Mouse (Mus musculus) CH12.LX (cell line): ENCODE measurements around the gene Drg2. TPM values are rescaled to one million over a fixed set of nuclear protein-coding genes. Genes with fewer than 3 reads are reported as not detected.

Source experiments
- DNase-seq: peaks from one replicate; pipeline ENCODE4 v3.0.0-alpha.2; 2013; ENCODE audit errors: extremely low read depth
- H3K27ac ChIP-seq: 2 replicates; pipeline ENCODE4 v1.5.1; 2012; ENCODE audit warnings: low read depth, mild to moderate bottlenecking, control low read depth, moderate library complexity; ENCODE audit not compliant: insufficient read depth
- H3K27me3 ChIP-seq: replicated peaks from 2 replicates; pipeline ENCODE3; 2012; ENCODE audit warnings: inconsistent platforms
- H3K36me3 ChIP-seq, 2 experiments: replicated peaks in 1 of 2; 2 replicates each; pipeline versions ENCODE3 to v1.6.1; 2012; ENCODE audit warnings: inconsistent platforms in 1 of 2, low read length in 1 of 2, mild to moderate bottlenecking in 1 of 2, mixed read lengths in 1 of 2, moderate library complexity in 1 of 2; ENCODE audit not compliant: control insufficient read depth in 1 of 2, insufficient read depth in 1 of 2
- H3K4me1 ChIP-seq, 2 experiments: 2 replicates each; pipeline ENCODE4 v1.6.1; 2012; ENCODE audit warnings: inconsistent platforms in 1 of 2, moderate library complexity in 1 of 2; ENCODE audit not compliant: insufficient read depth in 2 of 2, control insufficient read depth in 1 of 2
- H3K4me2 ChIP-seq: 2 replicates; pipeline ENCODE4 v1.6.1; 2012; ENCODE audit warnings: low read depth, mild to moderate bottlenecking, control low read depth; ENCODE audit not compliant: poor library complexity, insufficient read depth, severe bottlenecking
- H3K4me3 ChIP-seq, 3 experiments: fragments of 150-350 bp in 1 of 3; sonication (generic) in 1 of 3; replicated peaks in 1 of 3; 2 replicates each; pipeline versions ENCODE3 to v1.5.1; 2011 to 2012; ENCODE audit warnings: low read depth in 2 of 3, low read length in 2 of 3, mild to moderate bottlenecking in 2 of 3, moderate library complexity in 2 of 3, control low read depth in 1 of 3, improper control_type of control experiment in 1 of 3, inconsistent platforms in 1 of 3, mixed read lengths in 1 of 3; ENCODE audit not compliant: poor library complexity in 1 of 3
- H3K79me2 ChIP-seq: replicated peaks from 2 replicates; pipeline ENCODE4 v1.6.1; 2012; ENCODE audit warnings: mild to moderate bottlenecking, moderate library complexity; ENCODE audit not compliant: control insufficient read depth, poor library complexity, insufficient read depth, severe bottlenecking; ENCODE audit errors: extremely low read depth
- H3K9ac ChIP-seq: 2 replicates; pipeline ENCODE4 v1.6.1; 2012; ENCODE audit warnings: low read depth, mild to moderate bottlenecking, control low read depth, moderate library complexity; ENCODE audit not compliant: insufficient read depth
- H3K9me3 ChIP-seq: replicated peaks from 2 replicates; pipeline ENCODE3; 2012; ENCODE audit warnings: low read length, inconsistent platforms, mixed read lengths
- BHLHE40 ChIP-seq: IDR thresholded peaks from 2 replicates; pipeline ENCODE4 v1.6.1; 2011; ENCODE audit warnings: mild to moderate bottlenecking, low read depth, low read length, improper control_type of control experiment
- CHD2 ChIP-seq: IDR thresholded peaks from 2 replicates; pipeline ENCODE4 v1.6.1; 2011; ENCODE audit warnings: low read length, improper control_type of control experiment
- CTCF ChIP-seq, 2 experiments: IDR thresholded peaks in 1 of 2; conservative IDR thresholded peaks in 1 of 2; 2 replicates each; pipeline ENCODE4 v1.5.1; 2011 to 2012; ENCODE audit warnings: low read depth in 2 of 2, low read length in 2 of 2, improper control_type of control experiment in 1 of 2, inconsistent platforms in 1 of 2, mild to moderate bottlenecking in 1 of 2, moderate library complexity in 1 of 2
- ELF1 ChIP-seq: IDR thresholded peaks from 2 replicates; pipeline ENCODE4 v1.6.1; 2014; ENCODE audit warnings: low read depth, mild to moderate bottlenecking, inconsistent platforms, low read length, improper control_type of control experiment
- IRF4 ChIP-seq: IDR thresholded peaks from 2 replicates; pipeline ENCODE4 v1.6.1; 2014; ENCODE audit warnings: low read depth, mild to moderate bottlenecking, inconsistent platforms, low read length, improper control_type of control experiment
- MAFK ChIP-seq: IDR thresholded peaks from 2 replicates; pipeline ENCODE4 v1.6.1; 2011; ENCODE audit warnings: low read length, improper control_type of control experiment; ENCODE audit not compliant: insufficient replicate concordance
- MAX ChIP-seq: IDR thresholded peaks from 2 replicates; pipeline ENCODE4 v1.6.1; 2011; ENCODE audit warnings: low read length, improper control_type of control experiment
- MXI1 ChIP-seq: IDR thresholded peaks from 2 replicates; pipeline ENCODE4 v1.6.1; 2011; ENCODE audit warnings: mild to moderate bottlenecking, low read depth, low read length, improper control_type of control experiment
- NELFE ChIP-seq: IDR thresholded peaks from 2 replicates; pipeline ENCODE4 v1.6.1; 2011; ENCODE audit warnings: low read depth, low read length, improper control_type of control experiment
- POLR2A ChIP-seq: IDR thresholded peaks from 2 replicates; pipeline ENCODE4 v1.6.1; 2011; ENCODE audit warnings: low read depth, mild to moderate bottlenecking, improper control_type of control experiment, low read length
- POLR2AphosphoS2 ChIP-seq: IDR thresholded peaks from 2 replicates; pipeline ENCODE4 v1.6.1; 2011; ENCODE audit warnings: low read depth, low read length, improper control_type of control experiment
- RCOR1 ChIP-seq: conservative IDR thresholded peaks from 2 replicates; pipeline ENCODE4 v1.6.1; 2012; ENCODE audit warnings: low read depth, mild to moderate bottlenecking, inconsistent platforms, low read length, improper control_type of control experiment
- SMC3 ChIP-seq: IDR thresholded peaks from 2 replicates; pipeline ENCODE4 v1.6.1; 2011; ENCODE audit warnings: low read depth, low read length, improper control_type of control experiment
- ZC3H11A ChIP-seq: IDR thresholded peaks from 2 replicates; pipeline ENCODE4 v1.6.1; 2012; ENCODE audit warnings: low read depth, mild to moderate bottlenecking, inconsistent platforms, low read length, improper control_type of control experiment
- ZMIZ1 ChIP-seq: IDR thresholded peaks from 2 replicates; pipeline ENCODE4 v1.6.1; 2012; ENCODE audit warnings: low read depth, mild to moderate bottlenecking, inconsistent platforms, low read length, improper control_type of control experiment
- ZNF384 ChIP-seq: IDR thresholded peaks from 2 replicates; pipeline ENCODE4 v1.6.1; 2012; ENCODE audit warnings: low read depth, low read length, improper control_type of control experiment, inconsistent platforms
- dilution Hi-C: fragments of 300-500 bp; cut with MboI; formaldehyde crosslinking; loops from 2 replicates; pipeline ENCODE4 v1.14.3; 2020; ENCODE audit warnings: low sequenced_read_pairs; ENCODE audit not compliant: extremely low pct_unique_long_range_greater_than_20kb, extremely low pct_ligation_motif_present
- in situ Hi-C: fragments of 300-500 bp; cut with MboI; formaldehyde crosslinking; loops from 3 replicates; pipeline ENCODE4 v1.14.3; 2019; ENCODE audit warnings: low sequenced_read_pairs, low pct_ligation_motif_present, low pct_unique_long_range_greater_than_20kb, mixed read lengths
- polyA plus RNA-seq: library from polyadenylated mRNA; unstranded; fragments of >175 nt; gene quantifications from 2 replicates; pipeline ENCODE4 v1.2.1, GENCODE M21; 2012; ENCODE audit warnings: low read depth; ENCODE audit not compliant: insufficient read length
- total RNA-seq, 2 experiments: library from RNA; depleted of rRNA; stranded (reverse); fragments of 300-350 nt in 1 of 2; fragments of >200 nt in 1 of 2; gene quantifications; 2 replicates each; pipeline ENCODE4 v1.2.3; 2012 to 2014

Gene Drg2
- total and polyA plus RNA-seq, 3 experiments, result 115 to 155 (median 135) TPM

- Histone ChIP-seq H3K4me3 (no peak within 1 kb of the TSS), H3K9me3 (no peaks in the 10 kb centered on the region), H3K27me3 (no peaks in the 10 kb centered on the region), H3K4me1 (no peaks in the 10 kb centered on the region), H3K79me2 (no peaks in the 10 kb centered on the region), H3K36me3 (peaks cover 58 to 84% of the 10 kb centered on the region in 2 experiments), H3K27ac (no peak within 1 kb of the TSS), H3K4me2 (no peak within 1 kb of the TSS), H3K9ac (no peak within 1 kb of the TSS)
- dilution Hi-C loops, result no loop called here
- DNase-seq, result no peak
- in situ Hi-C loops, result no loop called here
- no peak for TF ChIP-seq MAFK
- no peak for TF ChIP-seq ELF1
- no peak for TF ChIP-seq NELFE
Observed at GRCm38 (mm10) chr11:60469039-60469438, 14.6 kb downstream of the Drg2 start, which contains the start of gene Myo15. TSS of gene Myo15 (plus strand) at chr11:60469339.

GRCm38 (mm10) chr11:60470743-60471142, 16.4 kb downstream of the Drg2 start:
- dilution Hi-C loops, result no loop called here
- Histone ChIP-seq H3K9me3 (no peaks in the 10 kb centered on the region), H3K27me3 (no peaks in the 10 kb centered on the region), H3K27ac (no peak overlapping the region), H3K36me3 (peaks cover 41 to 72% of the 10 kb centered on the region in 2 experiments), H3K9ac (no peak overlapping the region), H3K79me2 (no peaks in the 10 kb centered on the region), H3K4me3 (no peak overlapping the region), H3K4me2 (no peak overlapping the region), H3K4me1 (no peaks in the 10 kb centered on the region)
- no peak for TF ChIP-seq IRF4
- TF ChIP-seq MXI1, result no peak
- TF ChIP-seq POLR2A, result no peak
- no peak for TF ChIP-seq RCOR1
- TF ChIP-seq BHLHE40, result no peak
- no peak for TF ChIP-seq MAFK
- no peak for TF ChIP-seq ELF1
- in situ Hi-C loops, result loop anchor here (5.0 kb wide), 1 partner anchor 62 kb away; no protein-coding TSS in a partner anchor
- no peak for DNase-seq

DNA sequence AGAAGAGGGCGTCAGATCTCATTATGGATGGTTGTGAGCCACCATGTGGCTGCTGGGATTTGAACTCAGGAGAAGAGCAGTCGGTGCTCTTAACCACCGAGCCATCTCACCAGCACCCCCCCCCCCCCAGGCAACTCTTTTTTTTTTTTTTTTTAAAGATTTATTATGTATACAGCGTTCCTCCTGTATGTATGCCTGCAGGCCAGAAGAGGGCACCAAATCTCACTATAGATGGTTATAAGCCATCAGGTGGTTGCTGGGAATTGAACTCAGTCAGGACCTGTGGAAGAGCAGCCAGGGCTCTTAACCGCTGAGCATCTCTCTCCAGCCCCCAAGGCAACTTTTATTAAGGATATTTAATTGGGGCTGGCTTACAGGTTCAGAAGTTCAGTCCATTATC, 20.1 kb downstream of the Drg2 start:
- no peaks in the 10 kb centered on the region for H3K79me2 ChIP-seq
- no peak overlapping the region for H3K4me2 ChIP-seq
- in situ Hi-C loops, result loop anchor here (5.0 kb wide), 1 partner anchor 58 kb away; no protein-coding TSS in a partner anchor
- no peak overlapping the region for H3K9ac ChIP-seq
- no peak overlapping the region for H3K4me3 ChIP-seq
- H3K27ac ChIP-seq, result no peak overlapping the region
- dilution Hi-C loops, result no loop called here
- no peaks in the 10 kb centered on the region for H3K9me3 ChIP-seq
- TF ChIP-seq BHLHE40, result no peak
- TF ChIP-seq MXI1, result no peak
- TF ChIP-seq RCOR1, result no peak
- TF ChIP-seq ZMIZ1, result no peak
- peak; percentile 48; the same call in 1 of the 2 replicates for TF ChIP-seq ZNF384
- TF ChIP-seq IRF4, result no peak
- TF ChIP-seq CTCF (conservative IDR thresholded peaks at IDR 0.05 in 1 of 2, IDR thresholded peaks at IDR 0.05 in 1 of 2; ENCODE audit: low read depth in 2 of 2, low read length in 2 of 2), result 0 out of 4 replicates have a peak, but pooled peaks of 1 of the 2 experiments have one; percentile 28
- TF ChIP-seq MAX, result no peak
- no peak for TF ChIP-seq CHD2
- TF ChIP-seq NELFE, result no peak
- no peak for TF ChIP-seq SMC3
- no peak for TF ChIP-seq POLR2AphosphoS2
- TF ChIP-seq ZC3H11A, result no peak
- no peaks in the 10 kb centered on the region for H3K27me3 ChIP-seq
- H3K36me3 ChIP-seq, result peaks cover 6 to 45% of the 10 kb centered on the region in 2 experiments
- no peaks in the 10 kb centered on the region for H3K4me1 ChIP-seq
- DNase-seq, result no peak
